Comparison of ENCODE assay signal across 8 mouse cellular contexts in genomic region chr2:35214881-35215358, GRCm38 (mm10). TPM values are rescaled to one million over a fixed set of nuclear protein-coding genes. Genes with fewer than 3 reads are reported as not detected.
DNase-seq lines count a peak whose midpoint lies in the region; ATAC-seq lines count a peak whose summit lies in the region.

No protein-coding gene starts in this region.

- peak overlapping the region; percentile 36 for H3K4me2 ChIP-seq in hindbrain, embryonic 14.5 days (replicated peaks)

- H3K4me1 ChIP-seq in hindbrain, embryonic 14.5 days (replicated peaks; ENCODE audit: control insufficient read depth, insufficient read depth, low read length): peaks cover 7% of the 10 kb centered on the region

- 3% methylated on average over 12 of the region's 12 CpGs for WGBS in hindbrain, embryonic 14.5 days

- no peak overlapping the region for H3K4me3 ChIP-seq in hindbrain, embryonic 14.5 days (replicated peaks; ENCODE audit: low read length)

- H3K27ac ChIP-seq in hindbrain, embryonic 14.5 days: no peak overlapping the region

- H3K9me3 ChIP-seq in hindbrain, embryonic 14.5 days (ENCODE audit: control insufficient read depth, low read length): no peaks in the 10 kb centered on the region

- no peaks in the 10 kb centered on the region for H3K36me3 ChIP-seq in hindbrain, embryonic 14.5 days (replicated peaks; ENCODE audit: control insufficient read depth, insufficient read depth)

- DNase-seq in Muller cell, postnatal 12 days (ENCODE audit: inconsistent ontology term): peak; percentile 77
- peak; percentile 89 to 90 for DNase-seq in cerebellum, postnatal 14 days
- peak; percentile 80 to 81 for DNase-seq in frontal cortex, postnatal 25 days (ENCODE audit: low spot score in 2 of 2)
- DNase-seq in hindbrain, embryonic 14.5 days (ENCODE audit: low spot score): peak; percentile 87
- peak; percentile 85 to 86 for DNase-seq in layer of hippocampus, postnatal 36 days
- peak; percentile 89 for DNase-seq in lung, postnatal 36 days
- peak; percentile 88 for DNase-seq in retina, postnatal 1 day
- peak; percentile 76 to 80 for DNase-seq in urinary bladder, adult 18-20 months (ENCODE audit: low spot score in 2 of 2)

- no peaks in the 10 kb centered on the region for H3K27me3 ChIP-seq in hindbrain, embryonic 14.5 days (ENCODE audit: control insufficient read depth, insufficient read depth, low read length)

- no peak overlapping the region for H3K9ac ChIP-seq in hindbrain, embryonic 14.5 days

- peak; percentile 79 for ATAC-seq in hindbrain, embryonic 14.5 days (ENCODE audit: low FRiP score)

RNA-seq across cellular contexts. Expression of gene Rab14, which starts 14.0 kb away (rescaled TPM):
- polyA plus RNA-seq in hindbrain, embryonic 14.5 days (2014; fragmentation: Nextera tagmentation; extraction: Ambion mirVana): 359 and 375 TPM in 2 replicates
- total RNA-seq in layer of hippocampus, postnatal 36 days (2021): 100 to 1,000 TPM; 234 to 236 TPM

RNA-seq across cellular contexts. Expression of gene Gsn, which starts 41.3 kb away (rescaled TPM):
- 30.2 and 31.4 TPM in 2 replicates for polyA plus RNA-seq in hindbrain, embryonic 14.5 days (2014; fragmentation: Nextera tagmentation; extraction: Ambion mirVana)
- total RNA-seq in layer of hippocampus, postnatal 36 days (2021): 10 to 100 TPM; 73.3 to 75.0 TPM
